Mouse (Mus musculus): ENCODE measurements at regions not wholly inside any gene's neighbourhood (a gene's known extent, or its start where the extent isn't known, plus 50 kb on each side); places are given as distances from the start of the nearest gene placed in this dataset.

DNA sequence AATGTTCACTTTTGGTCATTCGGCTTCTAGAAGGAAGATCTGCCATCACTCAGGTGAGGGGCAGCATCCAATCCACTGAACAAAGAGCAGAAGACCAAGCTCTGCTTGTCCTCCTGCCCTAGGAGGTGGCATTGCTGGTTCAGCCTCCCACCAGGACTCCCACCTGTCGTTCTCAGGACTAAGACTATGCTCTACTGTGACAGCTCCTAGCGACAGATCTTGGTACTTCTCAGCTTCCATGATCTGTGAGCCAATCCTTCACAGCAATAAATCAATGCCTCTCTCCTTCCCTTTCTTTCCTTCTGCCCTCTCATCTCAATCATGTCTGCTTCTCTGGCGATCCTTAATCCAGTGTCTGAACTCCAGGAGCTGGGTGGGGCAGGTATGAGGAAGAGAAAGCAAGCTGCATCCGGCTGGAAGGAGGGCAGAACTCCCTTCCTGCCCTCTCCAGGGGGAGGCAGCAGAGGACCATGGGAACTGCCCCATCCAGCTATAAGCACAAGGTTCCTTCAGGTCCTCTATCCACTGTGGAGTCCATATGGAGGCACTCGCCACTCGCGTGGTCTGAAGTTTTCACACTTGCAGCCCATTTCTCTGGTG lies 54.8 kb upstream of the Btrc start:
- no peak for TF ChIP-seq TCF12 (IDR thresholded peaks at IDR 0.05; ENCODE audit: insufficient read depth, poor library complexity, severe bottlenecking)
- no peak for TF ChIP-seq MAX (IDR thresholded peaks at IDR 0.05; ENCODE audit: low read depth)
- no peak for TF ChIP-seq E2F4 (IDR thresholded peaks at IDR 0.05; ENCODE audit: insufficient read depth)
- TF ChIP-seq POLR2A (IDR thresholded peaks at IDR 0.05; ENCODE audit: insufficient read length, low read depth) = no peak
